Mouse (Mus musculus) forebrain, embryonic 14.5 days (tissue): ENCODE data around the gene Churc1. TPM values are rescaled to one million over a fixed set of nuclear protein-coding genes. Genes with fewer than 3 reads are reported as not detected.
"Not testable (repeated sequence)": the region's sequence is repeated elsewhere in the genome, so short reads cannot be mapped to it uniquely, and the experiment has no call there.

ENCODE experiments used
- ATAC-seq: fragments of 200-750 bp; cut with Nextera tagmentation; 2 replicates; pipeline ENCODE4 v1.8.0; 2017; ENCODE audit warnings: mild to moderate bottlenecking, moderate library complexity
- DNase-seq: peaks from one replicate; pipeline ENCODE4 v3.0.0-alpha.2; 2015; ENCODE audit warnings: low spot score
- H3K27ac ChIP-seq: fragments of 300-500 bp; sonication (generic); 2 replicates; pipeline ENCODE4 v1.5.1; 2014; ENCODE audit warnings: low read depth, mild to moderate bottlenecking, control low read depth, low read length, moderate library complexity
- H3K27me3 ChIP-seq: fragments of 300-500 bp; sonication (generic); replicated peaks from 2 replicates; pipeline ENCODE4 v1.6.1; 2014; ENCODE audit warnings: low read length, control low read depth, mixed read lengths; ENCODE audit not compliant: control insufficient read depth, insufficient read depth
- H3K36me3 ChIP-seq: fragments of 300-500 bp; sonication (generic); 2 replicates; pipeline ENCODE4 v1.6.1; 2014; ENCODE audit warnings: low read length, control low read depth; ENCODE audit not compliant: control insufficient read depth, insufficient read depth
- H3K4me1 ChIP-seq: fragments of 300-500 bp; sonication (generic); 2 replicates; pipeline ENCODE4 v1.6.1; 2014; ENCODE audit warnings: antibody characterized with exemption, low read length, control low read depth; ENCODE audit not compliant: control insufficient read depth, insufficient read depth
- H3K4me2 ChIP-seq: fragments of 300-500 bp; sonication (generic); 2 replicates; pipeline ENCODE4 v1.6.1; 2014; ENCODE audit warnings: mild to moderate bottlenecking, control low read depth, low read length
- H3K4me3 ChIP-seq: fragments of 300-500 bp; sonication (generic); 2 replicates; pipeline ENCODE4 v1.5.1; 2014; ENCODE audit warnings: low read depth, low read length, control low read depth
- H3K9ac ChIP-seq: fragments of 300-500 bp; sonication (generic); 2 replicates; pipeline ENCODE4 v1.6.1; 2014; ENCODE audit warnings: mild to moderate bottlenecking, low read length, control low read depth, moderate library complexity
- H3K9me3 ChIP-seq: fragments of 300-500 bp; sonication (generic); replicated peaks from 2 replicates; pipeline ENCODE4 v1.6.1; 2016; ENCODE audit warnings: low read length, control low read depth, mixed read lengths; ENCODE audit not compliant: control insufficient read depth
- WGBS: fragments of 180-500 bp; shearing (Covaris S2); extraction: QIAGEN DNeasy Blood & Tissue Kit; methylation state at CpG from one replicate; pipeline ENCODE4 v1.1.7; 2014; 5-methylcytosine and 5-hydroxymethylcytosine counted together
- polyA plus RNA-seq: library from polyadenylated mRNA; unstranded; fragments of >200 nt; fragmentation: Nextera tagmentation; extraction: Ambion mirVana; gene quantifications from 2 replicates; pipeline ENCODE4 v1.2.1, GENCODE M21; 2014

Gene Churc1
- polyA plus RNA-seq, 1 experiment from 2014 or later = 114 TPM

DNA sequence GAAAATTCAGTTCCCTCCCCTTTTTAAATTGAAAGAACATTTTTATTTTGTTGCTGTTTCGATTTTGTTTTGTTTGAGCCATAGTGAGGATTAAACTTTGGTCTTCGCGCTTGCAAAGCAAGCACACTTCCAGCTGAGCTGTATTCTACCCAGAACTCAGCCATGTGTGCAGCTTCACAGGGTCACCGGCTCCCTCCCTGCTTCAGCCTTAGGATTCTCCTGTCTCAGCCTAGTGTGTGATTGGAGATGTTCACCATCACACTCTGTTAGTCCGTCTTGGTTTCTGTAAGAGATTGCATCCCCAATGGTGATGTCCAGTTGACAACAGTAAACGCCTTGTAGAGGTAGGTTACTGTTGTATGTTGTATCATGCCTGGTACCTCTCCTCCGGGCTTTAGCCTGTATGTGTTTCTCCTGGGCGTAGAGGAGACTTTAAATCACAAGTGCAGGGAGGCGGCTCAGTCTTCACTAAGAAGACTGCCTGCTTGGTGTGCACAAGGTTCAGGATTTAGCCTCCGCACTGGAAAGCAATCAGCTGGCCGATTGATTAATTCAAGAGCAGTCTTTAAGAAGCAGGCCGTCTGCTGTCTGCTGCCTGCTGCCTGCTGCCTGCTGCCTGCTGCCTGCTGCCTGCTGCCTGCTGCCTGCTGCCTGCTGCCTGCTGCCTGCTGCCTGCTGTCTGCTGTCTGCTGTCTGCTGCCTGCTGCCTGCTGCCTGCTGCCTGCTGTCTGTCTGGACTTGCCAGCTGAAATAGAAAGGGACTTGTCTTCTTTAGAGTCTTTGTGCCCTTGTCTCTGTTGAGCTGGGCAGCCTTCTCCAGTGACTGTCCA lies 15.5 kb downstream of the Churc1 start:
- 68% methylated on average over 12 of the region's 12 CpGs for WGBS
- Histone ChIP-seq H3K36me3 (0 out of 2 replicates have a peak, but pooled peaks cover 3% of the 10 kb centered on the region), H3K4me1 (no peaks in the 10 kb centered on the region), H3K27ac (peak overlapping the region; percentile 71; the same call in 1 of the 2 replicates), H3K4me2 (no peak overlapping the region), H3K27me3 (no peaks in the 10 kb centered on the region), H3K9ac (no peak overlapping the region), H3K9me3 (no peaks in the 10 kb centered on the region), H3K4me3 (no peak overlapping the region)
- ATAC-seq = peak; percentile 81
- peak; percentile 68 for DNase-seq

- DNase-seq (no peak), ATAC-seq (no peak)
- Histone ChIP-seq H3K4me2 (no peak overlapping the region), H3K9ac (no peak overlapping the region), H3K9me3 (no peaks in the 10 kb centered on the region), H3K27ac (no peak overlapping the region), H3K4me1 (no peaks in the 10 kb centered on the region), H3K36me3 (no peaks in the 10 kb centered on the region), H3K27me3 (no peaks in the 10 kb centered on the region), H3K4me3 (no peak overlapping the region)
- 75% methylated on average over 10 of the region's 10 CpGs for WGBS
Measured at GRCm38 (mm10) chr12:76784056-76784619, 18.8 kb downstream of the Churc1 start.

DNA sequence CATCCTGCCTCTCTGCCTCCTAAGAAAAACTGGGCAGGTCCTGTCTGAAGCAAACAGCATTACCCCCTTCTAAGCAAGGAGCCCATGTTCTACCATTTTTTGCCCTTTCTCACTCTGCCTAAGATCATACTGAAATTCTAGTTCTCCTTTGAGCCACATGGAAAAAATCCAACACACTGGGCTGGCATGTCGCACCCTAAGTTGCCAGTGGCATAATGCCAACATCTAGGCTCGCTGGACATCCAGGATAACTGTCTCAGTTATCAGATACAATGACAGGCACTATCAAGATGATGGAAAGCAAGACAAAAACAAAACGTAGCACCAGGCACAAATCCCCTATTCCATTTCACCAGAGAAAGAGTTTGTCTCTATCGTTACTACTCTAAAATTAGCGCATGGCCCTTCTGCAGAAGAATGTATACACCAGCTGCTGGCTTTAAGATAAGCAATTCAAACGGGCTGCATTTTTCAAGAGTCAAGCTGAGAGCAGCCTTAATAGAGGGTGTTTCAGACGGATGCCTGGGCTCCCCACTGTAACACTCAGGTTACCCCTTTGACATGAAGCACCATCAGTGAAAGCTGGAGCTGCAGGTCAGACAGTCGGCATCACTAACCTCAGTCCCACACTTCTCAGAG lies 25.2 kb downstream of the Churc1 start:
- H3K4me1 ChIP-seq = no peaks in the 10 kb centered on the region
- no peaks in the 10 kb centered on the region for H3K36me3 ChIP-seq
- 53% methylated on average over 8 of the region's 8 CpGs for WGBS
- no peaks in the 10 kb centered on the region for H3K9me3 ChIP-seq
- DNase-seq = peak; percentile 5
- no peak overlapping the region for H3K27ac ChIP-seq
- ATAC-seq = no peak
- H3K9ac ChIP-seq = no peak overlapping the region
- H3K4me2 ChIP-seq = no peak overlapping the region
- no peak overlapping the region for H3K4me3 ChIP-seq
- H3K27me3 ChIP-seq = no peaks in the 10 kb centered on the region

DNA sequence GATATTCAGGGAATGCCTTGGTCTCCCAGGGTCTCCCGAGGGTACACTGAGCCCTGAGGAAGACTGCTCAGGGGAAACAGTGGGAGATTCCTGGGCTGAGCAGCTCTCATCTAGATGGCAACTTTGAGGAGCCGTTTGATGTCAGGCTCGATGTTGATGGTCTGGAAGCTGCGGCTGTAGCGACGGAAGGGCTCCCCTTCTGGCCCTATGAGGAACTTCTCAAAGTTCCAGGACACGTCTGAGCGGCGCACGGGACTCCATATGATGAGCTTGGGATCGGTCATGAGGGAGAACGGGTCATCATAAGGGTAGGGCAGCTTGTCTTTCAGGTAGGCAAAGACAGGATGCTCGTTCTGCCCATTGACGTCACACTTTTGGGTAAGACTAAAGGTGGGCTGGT lies 27.2 kb downstream of the Churc1 start:
- H3K36me3 ChIP-seq, H3K9ac ChIP-seq, H3K4me2 ChIP-seq, DNase-seq, H3K27ac ChIP-seq, H3K4me1 ChIP-seq, ATAC-seq, H3K4me3 ChIP-seq, H3K9me3 ChIP-seq, H3K27me3 ChIP-seq: not testable (repeated sequence)
- WGBS = 51% methylated on average over 14 of the region's 14 CpGs

DNA sequence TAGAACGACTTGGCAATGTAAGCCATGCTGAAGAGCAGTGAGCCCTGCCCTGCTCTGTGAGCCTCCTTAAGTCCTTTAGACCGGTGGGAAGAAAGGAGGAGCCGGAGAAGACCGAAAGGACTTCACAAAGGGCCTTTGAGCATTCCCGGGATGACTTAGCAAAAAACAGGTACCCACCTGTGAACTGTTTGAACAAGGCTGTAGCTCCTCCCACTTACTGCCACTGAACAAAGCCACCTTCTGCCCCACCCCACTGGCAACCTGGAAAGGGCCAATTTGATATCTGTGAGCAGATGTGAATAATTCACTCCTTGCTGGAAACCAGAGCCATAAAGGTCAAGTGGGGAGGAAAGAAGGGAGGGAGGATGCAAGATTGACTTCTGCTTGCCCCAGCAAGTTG lies 30.0 kb downstream of the Churc1 start, which contains the start of gene Gpx2:
Gpx2 (minus strand) TSS at position 205 of the 400 bp plus-strand sequence.
- H3K9ac ChIP-seq = no peak within 1 kb of the TSS
- no peaks in the 10 kb centered on the region for H3K36me3 ChIP-seq
- H3K4me2 ChIP-seq = no peak within 1 kb of the TSS
- H3K27me3 ChIP-seq = no peaks in the 10 kb centered on the region
- no peak within 1 kb of the TSS for H3K4me3 ChIP-seq
- 85% methylated on average over 5 of the region's 5 CpGs for WGBS
- H3K4me1 ChIP-seq = no peaks in the 10 kb centered on the region
- H3K9me3 ChIP-seq = no peaks in the 10 kb centered on the region
- ATAC-seq = no peak
- no peak for DNase-seq
- H3K27ac ChIP-seq = no peak within 1 kb of the TSS

GRCm38 (mm10) chr12:76796938-76797539 lies 31.7 kb downstream of the Churc1 start:
- no peak for DNase-seq
- Histone ChIP-seq H3K4me3 (no peak overlapping the region), H3K4me1 (no peaks in the 10 kb centered on the region), H3K4me2 (no peak overlapping the region), H3K27ac (no peak overlapping the region), H3K27me3 (no peaks in the 10 kb centered on the region), H3K36me3 (no peaks in the 10 kb centered on the region), H3K9me3 (no peaks in the 10 kb centered on the region), H3K9ac (no peak overlapping the region)
- ATAC-seq = no peak
- 88% methylated on average over 7 of the region's 7 CpGs for WGBS

GRCm38 (mm10) chr12:76798008-76798720 lies 32.8 kb downstream of the Churc1 start:
- no peaks in the 10 kb centered on the region for H3K4me1 ChIP-seq
- no peak overlapping the region for H3K4me2 ChIP-seq
- no peak overlapping the region for H3K9ac ChIP-seq
- no peaks in the 10 kb centered on the region for H3K27me3 ChIP-seq
- ATAC-seq (no peak), DNase-seq (no peak)
- H3K4me3 ChIP-seq = no peak overlapping the region
- 50% methylated on average over 5 of the region's 5 CpGs for WGBS
- H3K9me3 ChIP-seq = no peaks in the 10 kb centered on the region
- H3K36me3 ChIP-seq = no peaks in the 10 kb centered on the region
- H3K27ac ChIP-seq = no peak overlapping the region

GRCm38 (mm10) chr12:76803028-76803427 lies 37.7 kb downstream of the Churc1 start:
- Histone ChIP-seq H3K4me2 (no peak overlapping the region), H3K27ac (no peak overlapping the region), H3K9me3 (no peaks in the 10 kb centered on the region), H3K4me1 (no peaks in the 10 kb centered on the region), H3K4me3 (no peak overlapping the region), H3K36me3 (no peaks in the 10 kb centered on the region), H3K27me3 (no peaks in the 10 kb centered on the region), H3K9ac (no peak overlapping the region)
- WGBS = 91% methylated on average over 10 of the region's 10 CpGs
- ATAC-seq = no peak
- DNase-seq = no peak
